Mouse (Mus musculus) intestine, embryonic 16.5 days (tissue): ENCODE data around the gene Lypd3. TPM values are rescaled to one million over a fixed set of nuclear protein-coding genes. Genes with fewer than 3 reads are reported as not detected.

Source experiments
- ATAC-seq: fragments of 200-750 bp; cut with Nextera tagmentation; 2 replicates; pipeline ENCODE4 v1.8.0; 2017; ENCODE audit warnings: moderate TSS enrichment, moderate library complexity
- H3K27ac ChIP-seq: fragments of 300-500 bp; sonication (generic); 2 replicates; pipeline ENCODE4 v1.5.1; 2014; ENCODE audit warnings: mild to moderate bottlenecking, low read length
- H3K27me3 ChIP-seq: fragments of 300-500 bp; sonication (generic); replicated peaks from 2 replicates; pipeline ENCODE4 v1.6.1; 2014; ENCODE audit warnings: low read length, control low read depth, mixed read lengths; ENCODE audit not compliant: control insufficient read depth, insufficient read depth
- H3K36me3 ChIP-seq: fragments of 300-500 bp; sonication (generic); 2 replicates; pipeline ENCODE4 v1.6.1; 2014; ENCODE audit warnings: low read length, control low read depth; ENCODE audit not compliant: control insufficient read depth, insufficient read depth
- H3K4me1 ChIP-seq: fragments of 300-500 bp; sonication (generic); 2 replicates; pipeline ENCODE4 v1.6.1; 2014; ENCODE audit warnings: low read length, control low read depth, mixed read lengths; ENCODE audit not compliant: control insufficient read depth, insufficient read depth
- H3K4me2 ChIP-seq: fragments of 300-500 bp; sonication (generic); 2 replicates; pipeline ENCODE4 v1.6.1; 2014; ENCODE audit warnings: low read depth, low read length, control low read depth
- H3K4me3 ChIP-seq: fragments of 300-500 bp; sonication (generic); 2 replicates; pipeline ENCODE4 v1.5.1; 2014; ENCODE audit warnings: mild to moderate bottlenecking, low read length
- H3K9ac ChIP-seq: fragments of 300-500 bp; sonication (generic); 2 replicates; pipeline ENCODE4 v1.6.1; 2014; ENCODE audit warnings: low read depth, low read length
- H3K9me3 ChIP-seq: fragments of 300-500 bp; sonication (generic); 2 replicates; pipeline ENCODE4 v1.6.1; 2016; ENCODE audit warnings: low read length, control low read depth; ENCODE audit not compliant: control insufficient read depth
- WGBS: fragments of 180-500 bp; shearing (Covaris S2); extraction: QIAGEN DNeasy Blood & Tissue Kit; methylation state at CpG from one replicate; pipeline ENCODE4 v1.1.7; 2014; 5-methylcytosine and 5-hydroxymethylcytosine counted together
- polyA plus RNA-seq: library from polyadenylated mRNA; unstranded; fragments of >200 nt; fragmentation: Nextera tagmentation; extraction: Ambion mirVana; gene quantifications from 2 replicates; pipeline ENCODE4 v1.2.1, GENCODE M21; 2015

The Lypd3 gene
- polyA plus RNA-seq, 1 experiment from 2014 or later: 0.49 TPM

DNA sequence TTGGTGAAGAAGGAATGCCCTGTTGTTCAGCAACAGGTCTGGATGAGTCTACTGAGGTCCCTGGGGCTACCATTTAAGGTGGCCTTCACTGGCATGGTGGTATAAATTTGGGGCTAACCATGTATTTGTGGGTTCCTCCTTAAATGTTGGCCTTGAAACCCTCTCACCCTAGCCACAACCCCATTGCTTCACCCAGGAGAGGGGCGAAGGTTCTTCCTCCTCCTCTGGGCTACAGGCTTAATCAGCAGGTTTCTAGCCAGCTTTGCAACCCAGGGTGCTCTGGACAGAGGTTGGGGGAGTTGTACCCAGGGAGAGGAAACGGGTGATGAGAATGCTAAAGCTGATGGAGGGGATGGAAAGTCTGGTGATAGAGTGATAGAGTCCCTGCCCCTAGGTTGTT is 40.9 kb upstream of the Lypd3 start:
- 80% methylated on average over 2 of the region's 2 CpGs for WGBS
- Histone ChIP-seq H3K4me2 (no peak overlapping the region), H3K27ac (no peak overlapping the region)

GRCm38 (mm10) chr7:24598121-24598520 is 38.2 kb upstream of the Lypd3 start:
- Histone ChIP-seq H3K27me3 (no peaks in the 10 kb centered on the region), H3K4me3 (no peak overlapping the region), H3K9ac (no peak overlapping the region), H3K4me1 (peaks cover 15% of the 10 kb centered on the region), H3K27ac (no peak overlapping the region), H3K36me3 (no peaks in the 10 kb centered on the region), H3K9me3 (no peaks in the 10 kb centered on the region), H3K4me2 (no peak overlapping the region)
- 71% methylated on average over 4 of the region's 4 CpGs for WGBS
- ATAC-seq: no peak

More for the DNA sequence above, 40.9 kb upstream of the Lypd3 start:
- Histone ChIP-seq H3K4me1 (peaks cover 15% of the 10 kb centered on the region), H3K9ac (no peak overlapping the region), H3K9me3 (no peaks in the 10 kb centered on the region), H3K27me3 (no peaks in the 10 kb centered on the region), H3K4me3 (no peak overlapping the region), H3K36me3 (no peaks in the 10 kb centered on the region)
- ATAC-seq: no peak

DNA sequence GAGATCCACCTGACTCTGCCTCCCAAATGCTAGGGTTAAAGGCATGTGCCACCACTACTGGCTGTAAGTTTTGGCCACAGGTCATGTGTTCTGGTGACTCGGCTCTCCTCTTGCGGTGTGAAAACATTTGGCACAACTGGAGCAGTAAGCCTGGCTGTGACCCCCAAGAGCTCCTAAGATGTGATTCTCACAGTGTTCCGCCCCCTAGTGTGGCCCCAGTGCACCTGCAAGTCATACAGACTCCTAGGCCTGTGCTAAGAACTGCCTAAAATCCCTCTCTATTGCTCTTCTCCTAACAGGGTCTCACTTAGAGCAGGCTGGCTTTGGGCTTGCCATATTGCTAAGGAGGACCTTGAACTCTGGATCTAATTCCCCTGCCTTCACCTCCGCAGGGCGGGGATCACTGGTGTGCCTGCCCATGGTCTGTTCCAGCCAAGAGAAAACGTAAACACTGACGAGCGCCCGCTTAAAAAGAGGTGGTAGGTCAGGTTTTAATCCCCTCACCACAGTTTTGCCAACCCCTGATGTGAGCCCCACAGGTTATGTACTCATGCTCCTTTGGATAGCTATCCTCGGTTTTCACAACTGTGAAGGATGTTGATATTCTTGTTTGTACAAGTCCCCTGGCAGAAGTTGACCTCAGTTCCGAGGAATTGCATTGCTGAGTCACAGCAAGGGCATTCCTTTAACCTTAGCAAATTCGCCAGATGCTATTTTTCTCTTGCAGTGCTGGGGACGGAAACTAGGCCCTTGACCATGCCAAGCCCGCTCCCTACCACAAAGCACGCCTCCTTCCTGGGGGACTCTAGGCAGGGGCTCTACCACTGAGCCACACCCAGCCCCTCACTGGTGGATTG is 36.9 kb upstream of the Lypd3 start:
- H3K9ac ChIP-seq: no peak overlapping the region
- H3K27ac ChIP-seq: no peak overlapping the region
- peaks cover 12% of the 10 kb centered on the region for H3K4me1 ChIP-seq
- H3K27me3 ChIP-seq: no peaks in the 10 kb centered on the region
- WGBS: 69% methylated on average over 15 of the region's 15 CpGs
- no peak overlapping the region for H3K4me3 ChIP-seq
- no peak overlapping the region for H3K4me2 ChIP-seq
- no peaks in the 10 kb centered on the region for H3K9me3 ChIP-seq
- no peaks in the 10 kb centered on the region for H3K36me3 ChIP-seq
- no peak; the same call in 1 of the 2 replicates for ATAC-seq

DNA sequence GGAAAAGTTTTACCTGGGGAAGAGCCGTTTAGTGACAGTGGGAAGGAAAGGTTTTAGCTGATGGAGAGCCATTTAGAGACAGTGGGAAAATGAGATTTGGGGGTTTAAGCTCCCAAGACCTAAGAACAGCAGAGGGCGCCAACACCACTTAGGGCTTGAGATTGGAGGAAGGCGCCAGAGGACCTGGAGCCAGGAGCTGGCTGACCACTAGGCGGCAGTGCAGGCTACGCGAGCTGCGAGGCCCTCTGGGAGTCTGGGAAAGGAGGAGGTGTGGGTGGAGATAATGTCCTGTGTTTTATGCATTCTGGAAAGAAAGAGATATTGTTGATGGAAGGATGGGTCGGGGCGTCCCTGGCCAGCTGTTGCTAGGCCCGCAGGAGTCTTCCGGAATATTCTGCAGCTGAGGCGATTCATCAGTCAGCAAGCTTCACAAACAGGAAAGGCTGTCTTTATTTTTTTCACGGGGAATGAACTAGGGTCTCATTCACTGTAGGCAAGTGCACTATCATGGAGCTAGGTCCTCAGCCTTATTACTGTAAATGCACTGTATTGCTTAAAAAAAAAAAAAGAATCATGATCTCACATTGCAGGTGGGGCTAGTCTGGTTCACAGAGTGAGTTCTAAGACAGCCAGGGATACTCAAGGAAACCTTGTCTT is 35.3 kb upstream of the Lypd3 start:
- Histone ChIP-seq H3K9me3 (no peaks in the 10 kb centered on the region), H3K4me2 (peak overlapping the region; percentile 36; the same call in 1 of the 2 replicates), H3K27me3 (no peaks in the 10 kb centered on the region), H3K27ac (no peak overlapping the region), H3K36me3 (no peaks in the 10 kb centered on the region), H3K9ac (no peak overlapping the region), H3K4me1 (peaks cover 3% of the 10 kb centered on the region; the same call in 1 of the 2 replicates), H3K4me3 (no peak overlapping the region)
- ATAC-seq: peak; percentile 90
- WGBS: 5% methylated on average over 13 of the region's 13 CpGs

DNA sequence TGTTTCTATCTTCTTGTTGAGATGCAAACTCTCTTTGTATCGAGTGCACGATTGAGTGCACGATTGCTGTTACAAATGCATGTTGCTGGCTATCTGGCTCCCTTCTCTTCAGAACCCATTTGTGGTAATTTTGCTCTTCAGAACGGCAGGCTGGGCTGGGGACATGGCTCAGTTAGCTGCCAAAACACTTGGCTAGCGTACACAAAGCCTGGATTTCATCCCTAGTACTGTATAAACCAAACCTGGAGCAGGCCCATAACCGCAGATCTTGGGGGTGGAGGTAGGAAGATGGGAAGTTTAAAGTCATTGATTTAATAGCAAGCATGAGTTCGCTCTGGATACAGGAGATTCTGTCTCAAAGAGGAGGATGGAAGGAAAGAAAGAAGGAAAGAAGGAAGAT is 30.8 kb upstream of the Lypd3 start:
- Histone ChIP-seq H3K9me3 (no peaks in the 10 kb centered on the region), H3K27ac (no peak overlapping the region), H3K4me3 (no peak overlapping the region), H3K36me3 (no peaks in the 10 kb centered on the region), H3K9ac (no peak overlapping the region), H3K27me3 (0 out of 2 replicates have a peak, but pooled peaks cover 4% of the 10 kb centered on the region), H3K4me1 (peaks cover 12% of the 10 kb centered on the region), H3K4me2 (no peak overlapping the region)
- WGBS: 78% methylated on average over 7 of the region's 7 CpGs
- ATAC-seq: no peak

- H3K9ac ChIP-seq: no peak overlapping the region
- H3K4me3 ChIP-seq: no peak overlapping the region
- peaks cover 13% of the 10 kb centered on the region for H3K4me1 ChIP-seq
- H3K27ac ChIP-seq: no peak overlapping the region
- no peaks in the 10 kb centered on the region for H3K9me3 ChIP-seq
- no peak for ATAC-seq
- 84% methylated on average over 7 of the region's 7 CpGs for WGBS
- no peaks in the 10 kb centered on the region for H3K36me3 ChIP-seq
- H3K4me2 ChIP-seq: no peak overlapping the region
- H3K27me3 ChIP-seq: 0 out of 2 replicates have a peak, but pooled peaks cover 4% of the 10 kb centered on the region
Observed at GRCm38 (mm10) chr7:24606046-24606445, 30.3 kb upstream of the Lypd3 start.

- no peaks in the 10 kb centered on the region for H3K9me3 ChIP-seq
- H3K4me2 ChIP-seq: 0 out of 2 replicates have a peak overlapping the region, but pooled peaks have one; percentile 22
- no peak overlapping the region for H3K27ac ChIP-seq
- 52% methylated on average over 6 of the region's 6 CpGs for WGBS
- no peak overlapping the region; the same call in 1 of the 2 replicates for H3K4me3 ChIP-seq
- H3K4me1 ChIP-seq: peaks cover 23% of the 10 kb centered on the region
- no peaks in the 10 kb centered on the region for H3K36me3 ChIP-seq
- peaks cover 4% of the 10 kb centered on the region; the same call in 1 of the 2 replicates for H3K27me3 ChIP-seq
- peak; percentile 72 for ATAC-seq
- no peak overlapping the region for H3K9ac ChIP-seq
Observed at GRCm38 (mm10) chr7:24608017-24608416, 28.3 kb upstream of the Lypd3 start.

DNA sequence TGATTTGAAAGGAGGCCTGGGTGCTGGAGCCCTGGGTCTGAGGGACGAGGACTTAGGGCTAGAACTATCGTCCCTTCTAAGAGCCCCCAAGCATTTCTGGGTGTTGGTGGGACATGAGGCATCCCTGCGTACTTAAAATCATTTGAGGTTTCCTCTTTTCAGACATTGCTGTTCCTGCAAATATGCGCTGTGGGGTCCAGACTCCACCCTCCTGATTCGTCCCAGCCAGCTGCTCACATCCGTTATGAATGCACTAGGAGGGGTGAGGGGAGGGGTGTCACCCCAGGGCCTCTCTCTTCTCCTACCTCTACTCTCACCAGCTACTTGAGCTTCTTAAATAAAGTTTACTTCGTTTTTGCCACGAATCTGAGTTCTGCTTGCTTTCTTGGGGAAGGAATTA is 27.8 kb upstream of the Lypd3 start:
- Histone ChIP-seq H3K9ac (no peak overlapping the region), H3K4me2 (0 out of 2 replicates have a peak overlapping the region, but pooled peaks have one; percentile 22), H3K27ac (no peak overlapping the region), H3K36me3 (no peaks in the 10 kb centered on the region), H3K27me3 (peaks cover 7% of the 10 kb centered on the region; the same call in 1 of the 2 replicates), H3K9me3 (no peaks in the 10 kb centered on the region), H3K4me3 (no peak overlapping the region; the same call in 1 of the 2 replicates), H3K4me1 (peaks cover 23% of the 10 kb centered on the region)
- no peak for ATAC-seq
- 74% methylated on average over 8 of the region's 8 CpGs for WGBS

- ATAC-seq: peak; percentile 76
- WGBS: 2% methylated on average over 26 of the region's 27 CpGs
Observed at GRCm38 (mm10) chr7:24610144-24610878, 26.0 kb upstream of the Lypd3 start, which contains the start of gene Phldb3. Gene Phldb3 (plus strand): TSS chr7:24610763.

More at GRCm38 (mm10) chr7:24610144-24610878, 26.0 kb upstream of the Lypd3 start, which contains the start of gene Phldb3:
- Histone ChIP-seq H3K9me3 (no peaks in the 10 kb centered on the region), H3K27me3 (peaks cover 7% of the 10 kb centered on the region; the same call in 1 of the 2 replicates), H3K27ac (peak within 1 kb of the TSS; percentile 89), H3K9ac (peak within 1 kb of the TSS; percentile 75), H3K4me2 (peak within 1 kb of the TSS; percentile 78), H3K4me3 (peak within 1 kb of the TSS; percentile 66), H3K4me1 (peaks cover 23% of the 10 kb centered on the region), H3K36me3 (no peaks in the 10 kb centered on the region)
